Mouse (Mus musculus): ENCODE measurements around the gene Atp8b5. TPM values are rescaled to one million over a fixed set of nuclear protein-coding genes. Genes with fewer than 3 reads are reported as not detected.

The Atp8b5 gene
- polyA plus RNA-seq (2016; fragmentation: Nextera tagmentation; extraction: Ambion mirVana): 0.57 TPM in 2 replicates

- Histone ChIP-seq H3K36me3 (peaks cover 5% of the 10 kb centered on the region; the same call in 1 of the 2 replicates), H3K4me3 (peak within 1 kb of the TSS; percentile 55), H3K9me3 (replicated peaks) (no peaks in the 10 kb centered on the region), H3K27ac (replicated peaks) (peak within 1 kb of the TSS; percentile 81), H3K4me1 (peaks cover 17% of the 10 kb centered on the region), H3K27me3 (ENCODE audit: low read depth, poor library complexity, severe bottlenecking) (no peaks in the 10 kb centered on the region)
- under 1% methylated on average over 19 of the region's 19 CpGs for WGBS
- DNase-seq (ENCODE audit: low spot score): peak; percentile 82
Measured at GRCm38 (mm10) chr4:43266623-43267322, at the start of gene Atp8b5. TSS of gene Atp8b5 (plus strand) at chr4:43267159.

GRCm38 (mm10) chr4:43217997-43218396 lies 49.0 kb upstream of the Atp8b5 start:
- DNase-seq (ENCODE audit: low spot score): no peak
- Histone ChIP-seq H3K36me3 (0 out of 2 replicates have a peak, but pooled peaks cover 3% of the 10 kb centered on the region), H3K9me3 (replicated peaks) (no peaks in the 10 kb centered on the region), H3K4me1 (no peaks in the 10 kb centered on the region), H3K27me3 (ENCODE audit: low read depth, poor library complexity, severe bottlenecking) (no peaks in the 10 kb centered on the region), H3K4me3 (no peak overlapping the region), H3K27ac (replicated peaks) (no peak overlapping the region)
- WGBS: 93% methylated on average over 1 of the region's 1 CpGs

- Histone ChIP-seq H3K4me3 (no peak overlapping the region), H3K36me3 (peaks cover 18% of the 10 kb centered on the region), H3K27ac (replicated peaks) (no peak overlapping the region), H3K9me3 (replicated peaks) (no peaks in the 10 kb centered on the region), H3K27me3 (ENCODE audit: low read depth, poor library complexity, severe bottlenecking) (no peaks in the 10 kb centered on the region), H3K4me1 (no peaks in the 10 kb centered on the region)
- DNase-seq (ENCODE audit: low spot score): no peak
- WGBS: 84% methylated on average over 3 of the region's 3 CpGs
Measured at GRCm38 (mm10) chr4:43231821-43232220, 35.1 kb upstream of the Atp8b5 start.

- WGBS: 83% methylated on average over 1 of the region's 1 CpGs
- Histone ChIP-seq H3K9me3 (replicated peaks) (no peaks in the 10 kb centered on the region), H3K27ac (replicated peaks) (no peak overlapping the region), H3K36me3 (peaks cover 25% of the 10 kb centered on the region), H3K27me3 (ENCODE audit: low read depth, poor library complexity, severe bottlenecking) (no peaks in the 10 kb centered on the region), H3K4me1 (no peaks in the 10 kb centered on the region), H3K4me3 (no peak overlapping the region)
- DNase-seq (ENCODE audit: low spot score): no peak
Measured at GRCm38 (mm10) chr4:43232985-43233384, 34.0 kb upstream of the Atp8b5 start.

GRCm38 (mm10) chr4:43233489-43233888 lies 33.5 kb upstream of the Atp8b5 start:
- Histone ChIP-seq H3K9me3 (replicated peaks) (no peaks in the 10 kb centered on the region), H3K27ac (replicated peaks) (no peak overlapping the region), H3K4me1 (no peaks in the 10 kb centered on the region), H3K36me3 (peaks cover 26% of the 10 kb centered on the region), H3K27me3 (ENCODE audit: low read depth, poor library complexity, severe bottlenecking) (no peaks in the 10 kb centered on the region), H3K4me3 (no peak overlapping the region)
- no peak for DNase-seq (ENCODE audit: low spot score)
- 93% methylated on average over 6 of the region's 6 CpGs for WGBS

- Histone ChIP-seq H3K27ac (replicated peaks) (no peak overlapping the region), H3K36me3 (peaks cover 46% of the 10 kb centered on the region), H3K4me3 (no peak overlapping the region), H3K9me3 (replicated peaks) (no peaks in the 10 kb centered on the region), H3K27me3 (ENCODE audit: low read depth, poor library complexity, severe bottlenecking) (no peaks in the 10 kb centered on the region), H3K4me1 (peaks cover 5% of the 10 kb centered on the region; the same call in 1 of the 2 replicates)
- WGBS: 93% methylated on average over 9 of the region's 9 CpGs
- DNase-seq (ENCODE audit: low spot score): no peak
Measured at GRCm38 (mm10) chr4:43236898-43237297, 30.1 kb upstream of the Atp8b5 start.

- Histone ChIP-seq H3K4me3 (no peak overlapping the region), H3K27me3 (ENCODE audit: low read depth, poor library complexity, severe bottlenecking) (no peaks in the 10 kb centered on the region), H3K27ac (replicated peaks) (no peak overlapping the region), H3K4me1 (peaks cover 5% of the 10 kb centered on the region; the same call in 1 of the 2 replicates), H3K36me3 (peaks cover 47% of the 10 kb centered on the region), H3K9me3 (replicated peaks) (no peaks in the 10 kb centered on the region)
- WGBS: 85% methylated on average over 1 of the region's 1 CpGs
- DNase-seq (ENCODE audit: low spot score): no peak
Measured at GRCm38 (mm10) chr4:43240716-43241115, 26.2 kb upstream of the Atp8b5 start.

- Histone ChIP-seq H3K4me1 (peaks cover 25% of the 10 kb centered on the region), H3K27ac (replicated peaks) (no peak overlapping the region), H3K9me3 (replicated peaks) (no peaks in the 10 kb centered on the region), H3K36me3 (peaks cover 31% of the 10 kb centered on the region), H3K27me3 (ENCODE audit: low read depth, poor library complexity, severe bottlenecking) (no peaks in the 10 kb centered on the region), H3K4me3 (no peak overlapping the region)
- WGBS: 75% methylated on average over 2 of the region's 2 CpGs
- DNase-seq (ENCODE audit: low spot score): no peak
Measured at GRCm38 (mm10) chr4:43244022-43244421, 22.9 kb upstream of the Atp8b5 start.

GRCm38 (mm10) chr4:43245776-43246175 lies 21.2 kb upstream of the Atp8b5 start:
- 92% methylated on average over 4 of the region's 4 CpGs for WGBS
- no peak overlapping the region for H3K27ac ChIP-seq (replicated peaks)

GRCm38 (mm10) chr4:43248026-43248425 lies 18.9 kb upstream of the Atp8b5 start:
- Histone ChIP-seq H3K4me3 (no peak overlapping the region), H3K27me3 (ENCODE audit: low read depth, poor library complexity, severe bottlenecking) (no peaks in the 10 kb centered on the region), H3K27ac (replicated peaks) (peak overlapping the region; percentile 73), H3K36me3 (peaks cover 38% of the 10 kb centered on the region), H3K9me3 (replicated peaks) (no peaks in the 10 kb centered on the region), H3K4me1 (peaks cover 30% of the 10 kb centered on the region)
- peak; percentile 77 for DNase-seq (ENCODE audit: low spot score)
- 28% methylated on average over 7 of the region's 7 CpGs for WGBS

More at GRCm38 (mm10) chr4:43245776-43246175, 21.2 kb upstream of the Atp8b5 start:
- Histone ChIP-seq H3K27me3 (ENCODE audit: low read depth, poor library complexity, severe bottlenecking) (no peaks in the 10 kb centered on the region), H3K4me3 (no peak overlapping the region), H3K9me3 (replicated peaks) (no peaks in the 10 kb centered on the region), H3K4me1 (peaks cover 32% of the 10 kb centered on the region), H3K36me3 (peaks cover 27% of the 10 kb centered on the region)
- DNase-seq (ENCODE audit: low spot score): no peak

- DNase-seq (ENCODE audit: low spot score): no peak
- Histone ChIP-seq H3K4me1 (peaks cover 30% of the 10 kb centered on the region), H3K27ac (replicated peaks) (peak overlapping the region; percentile 73), H3K9me3 (replicated peaks) (no peaks in the 10 kb centered on the region), H3K27me3 (ENCODE audit: low read depth, poor library complexity, severe bottlenecking) (no peaks in the 10 kb centered on the region), H3K36me3 (peaks cover 45% of the 10 kb centered on the region), H3K4me3 (no peak overlapping the region)
- WGBS: 59% methylated on average over 2 of the region's 2 CpGs
Measured at GRCm38 (mm10) chr4:43248909-43249308, 18.1 kb upstream of the Atp8b5 start.

GRCm38 (mm10) chr4:43251269-43251668 lies 15.7 kb upstream of the Atp8b5 start:
- Histone ChIP-seq H3K4me1 (peaks cover 30% of the 10 kb centered on the region), H3K4me3 (no peak overlapping the region), H3K9me3 (replicated peaks) (no peaks in the 10 kb centered on the region), H3K27me3 (ENCODE audit: low read depth, poor library complexity, severe bottlenecking) (no peaks in the 10 kb centered on the region), H3K36me3 (peaks cover 42% of the 10 kb centered on the region), H3K27ac (replicated peaks) (no peak overlapping the region)
- no peak for DNase-seq (ENCODE audit: low spot score)
- 90% methylated on average over 6 of the region's 6 CpGs for WGBS

- Histone ChIP-seq H3K27ac (replicated peaks) (no peak overlapping the region), H3K4me3 (no peak overlapping the region), H3K36me3 (peaks cover 60% of the 10 kb centered on the region), H3K9me3 (replicated peaks) (no peaks in the 10 kb centered on the region), H3K27me3 (ENCODE audit: low read depth, poor library complexity, severe bottlenecking) (no peaks in the 10 kb centered on the region), H3K4me1 (peaks cover 9% of the 10 kb centered on the region)
- WGBS: 93% methylated on average over 2 of the region's 2 CpGs
- DNase-seq (ENCODE audit: low spot score): no peak
Measured at GRCm38 (mm10) chr4:43257040-43257439, 9.9 kb upstream of the Atp8b5 start.
